Mouse (Mus musculus): ENCODE data around the gene Chrm5.
"Not testable (repeated sequence)": the region's sequence is repeated elsewhere in the genome, so short reads cannot be mapped to it uniquely, and the experiment has no call there.

Chrm5 gene

DNA sequence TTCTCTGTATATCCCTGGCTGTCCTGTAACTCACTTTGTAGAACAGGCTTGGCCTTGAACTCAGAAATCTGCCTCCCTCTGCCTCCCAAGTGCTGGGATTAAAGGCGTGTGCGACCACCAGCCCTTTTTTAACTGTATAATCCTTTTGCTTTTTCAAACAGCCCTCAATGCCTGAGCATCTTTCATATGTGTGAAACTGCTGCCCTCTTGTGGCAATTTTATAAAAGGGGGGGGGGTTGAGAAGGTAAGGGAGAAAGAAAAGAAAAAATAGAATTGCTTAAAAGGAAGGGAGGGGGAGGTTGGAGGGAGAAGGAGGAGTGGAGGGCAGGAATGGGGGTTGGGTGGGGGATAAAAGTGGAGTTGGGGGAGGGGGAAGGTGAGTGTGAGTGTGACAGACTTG lies 995 bp upstream of the Chrm5 start:
- peak; percentile 84 for DNase-seq (ENCODE audit: low spot score)

DNA sequence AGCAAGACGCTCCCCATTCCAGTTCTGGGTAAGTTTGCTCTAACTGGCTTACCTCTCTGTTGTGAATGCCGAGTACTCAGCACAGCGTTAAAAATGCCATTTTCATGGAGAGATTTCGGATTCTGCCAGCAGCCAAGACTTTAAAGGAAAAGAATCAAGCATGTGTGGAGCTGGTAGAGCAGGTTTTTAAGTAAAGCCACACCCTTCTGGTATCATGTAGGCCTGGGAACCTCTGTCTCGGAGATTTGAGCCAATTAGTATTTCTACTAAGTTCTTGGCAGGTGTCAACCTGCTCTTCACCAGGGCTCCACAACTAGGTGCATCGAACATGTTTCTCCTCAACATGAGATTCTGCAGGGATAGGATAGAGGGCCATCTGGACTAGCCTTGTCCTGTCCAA lies 4.0 kb downstream of the Chrm5 start:
- DNase-seq (ENCODE audit: low spot score): no peak

DNA sequence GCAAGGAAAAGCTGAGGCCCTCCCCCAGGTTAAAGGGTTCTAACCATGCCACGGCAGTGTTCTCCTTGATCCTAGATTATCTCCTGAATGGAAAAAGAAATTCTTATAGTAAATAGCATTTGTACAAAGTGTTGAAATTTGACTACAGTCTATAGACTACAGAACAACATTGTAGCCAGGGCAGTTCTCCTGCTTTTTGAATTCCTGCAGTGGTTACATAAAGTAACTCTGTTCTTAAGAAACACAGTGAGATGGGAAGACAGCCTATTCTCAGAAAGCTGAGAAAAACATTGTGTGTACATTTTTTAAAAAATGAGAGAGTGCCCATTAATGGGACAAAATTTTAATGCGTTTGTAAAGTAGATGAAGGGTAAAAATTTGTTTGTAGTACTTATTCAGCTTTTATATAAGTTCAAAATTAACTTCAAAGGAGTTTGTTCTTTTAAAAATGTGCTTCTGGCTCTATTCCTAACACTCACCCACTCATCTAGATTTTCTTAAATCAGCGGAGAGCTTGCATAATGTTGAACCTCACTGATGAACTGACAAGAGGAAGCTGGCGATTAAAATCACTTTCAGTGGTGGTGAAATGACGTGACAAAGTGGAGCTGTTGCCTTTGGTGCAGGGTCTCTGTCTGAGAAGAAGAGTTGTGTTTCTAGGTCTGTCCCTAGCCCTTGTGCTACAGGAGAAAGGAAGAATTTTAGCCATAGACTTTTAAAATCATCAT lies 5.4 kb downstream of the Chrm5 start:
- no peak for DNase-seq (ENCODE audit: low spot score)

DNA sequence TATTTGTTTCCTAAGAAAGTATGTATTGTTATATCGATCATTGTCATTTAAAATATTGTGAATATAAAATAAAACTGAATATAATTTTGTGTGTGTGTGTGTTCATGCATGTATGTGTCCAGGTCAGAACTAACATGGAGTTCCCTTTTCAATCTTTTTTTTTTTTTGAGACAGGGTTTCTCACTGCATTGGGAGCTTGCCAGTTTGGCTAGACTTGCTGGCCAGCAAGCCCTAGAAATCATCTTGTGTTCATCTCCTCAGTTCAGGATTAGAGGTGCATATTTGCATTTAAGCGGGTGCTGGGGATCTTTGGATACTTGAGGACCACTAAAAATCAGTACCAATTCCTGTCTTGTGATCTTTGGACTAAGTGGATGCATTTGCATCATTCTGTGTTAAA lies 8.5 kb downstream of the Chrm5 start:
- no peak for DNase-seq (ENCODE audit: low spot score)

DNA sequence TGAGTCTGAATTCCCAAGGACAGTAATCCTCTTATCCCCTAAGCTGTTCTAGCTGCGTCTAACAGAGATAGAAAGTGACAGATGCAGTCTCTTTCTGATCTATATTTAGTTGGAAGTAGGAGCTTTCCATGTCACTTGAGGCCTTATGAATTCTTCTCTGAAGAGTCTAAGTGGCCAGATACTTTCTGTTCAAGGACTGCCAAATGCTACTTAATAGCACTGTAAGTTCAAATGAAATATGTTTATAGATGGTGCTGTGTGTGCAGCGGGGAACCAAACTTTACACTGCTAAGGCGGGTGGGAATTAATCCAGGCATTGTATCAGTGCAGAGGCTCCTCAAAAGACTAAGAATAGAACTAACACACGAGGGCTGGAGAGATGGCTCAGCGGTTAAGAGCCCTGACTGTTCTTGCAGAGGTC lies 9.6 kb downstream of the Chrm5 start:
- no peak for DNase-seq (ENCODE audit: low spot score)

DNA sequence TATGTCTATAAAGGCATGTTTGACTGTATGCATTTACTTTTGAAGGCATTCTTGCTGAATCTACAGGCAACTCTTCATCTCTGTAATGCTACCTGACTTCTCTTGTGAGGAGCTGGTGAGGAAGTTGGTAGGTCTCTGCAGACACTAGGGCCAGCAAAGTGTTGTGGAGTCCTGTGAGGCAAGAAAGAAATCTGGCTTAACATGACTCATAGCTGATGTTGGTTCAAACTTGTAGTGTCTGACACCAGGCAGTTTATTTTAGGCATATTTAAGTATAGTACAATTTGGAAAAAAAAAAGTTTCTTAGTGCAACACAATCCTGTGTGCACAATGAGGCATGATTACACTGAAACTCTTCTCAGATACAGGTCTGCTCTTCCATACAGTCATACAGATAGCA lies 11.0 kb downstream of the Chrm5 start:
- no peak for DNase-seq (ENCODE audit: low spot score)

DNA sequence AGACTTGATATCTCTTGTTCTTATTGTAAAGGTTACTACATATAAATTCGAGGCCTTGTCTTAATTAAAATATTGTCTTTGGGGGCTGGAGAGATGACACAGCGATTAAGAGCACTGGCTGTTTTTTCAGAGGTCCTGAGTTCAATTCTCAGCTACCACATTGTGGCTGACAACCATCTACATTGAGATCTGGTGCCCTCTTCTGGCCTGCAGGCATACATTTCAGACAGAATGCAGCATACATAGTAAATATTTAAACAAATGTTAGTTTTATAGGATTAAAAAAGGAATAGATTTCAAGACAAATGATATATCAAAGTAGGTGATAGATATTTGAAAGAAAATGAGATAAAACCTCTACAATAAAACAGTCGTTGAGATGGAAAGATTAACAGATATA lies 20.0 kb downstream of the Chrm5 start:
- DNase-seq (ENCODE audit: low spot score): no peak

- DNase-seq (ENCODE audit: low spot score): peak; percentile 96
These were observed 25.6 kb downstream of the Chrm5 start, which contains the start of gene Emc7 for GRCm38 (mm10) chr2:112454862-112455564. Gene Emc7 (plus strand): TSS chr2:112454997.

- peak; percentile 2 for DNase-seq (ENCODE audit: low spot score)
These were observed 26.3 kb downstream of the Chrm5 start for GRCm38 (mm10) chr2:112454125-112454861.

DNA sequence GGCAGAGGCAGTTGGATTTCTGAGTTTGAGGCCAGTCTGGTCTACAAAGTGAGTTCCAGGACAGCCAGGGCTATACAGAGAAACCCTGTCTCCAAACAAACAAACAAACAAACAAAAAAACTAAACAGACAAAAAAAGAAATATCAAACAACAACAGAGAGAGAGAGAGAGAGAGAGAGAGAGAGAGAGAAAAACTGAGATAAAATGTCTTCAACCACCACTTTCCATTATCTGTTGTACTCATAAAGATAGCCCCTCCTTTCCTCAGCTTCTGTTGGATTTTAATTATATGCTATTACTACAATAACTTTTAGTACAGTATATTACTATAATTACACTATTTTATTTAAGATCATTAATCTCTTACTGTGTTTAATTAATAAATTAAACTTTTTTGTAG lies 28.1 kb downstream of the Chrm5 start:
- DNase-seq (ENCODE audit: low spot score): not testable (repeated sequence)

DNA sequence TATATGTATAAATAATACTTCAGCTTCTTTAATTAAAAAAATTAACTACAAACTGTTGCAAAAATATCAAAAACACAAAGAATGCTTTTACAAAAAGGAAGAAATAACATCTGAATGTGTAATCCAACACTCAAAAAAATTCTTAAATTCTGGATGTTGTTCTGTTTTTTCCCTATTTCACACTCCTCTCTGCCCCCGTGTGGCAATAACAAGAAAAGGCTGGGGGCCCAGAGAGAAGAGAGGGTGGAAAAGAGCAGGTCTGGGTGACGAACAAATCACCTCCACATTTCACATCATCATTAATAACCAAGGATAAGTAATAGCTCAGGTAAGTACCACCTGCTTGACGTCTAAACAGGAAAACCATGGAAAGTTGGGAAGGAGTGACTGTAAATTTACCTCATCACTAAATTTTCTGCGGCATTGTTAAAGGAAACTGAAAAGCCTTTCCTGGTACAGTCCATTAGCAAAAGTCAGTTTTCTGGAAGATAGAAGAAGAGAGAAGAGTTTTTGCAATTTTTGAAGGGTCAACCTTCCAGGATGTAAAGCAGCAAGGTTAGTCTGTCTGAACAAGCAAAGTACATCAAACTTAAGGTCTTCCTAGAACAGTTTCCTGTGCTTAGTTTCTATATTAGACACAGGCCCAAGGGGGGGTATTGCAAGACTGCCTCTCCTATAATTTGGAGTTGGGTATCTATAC lies 30.8 kb downstream of the Chrm5 start:
- peak; percentile 26 for DNase-seq (ENCODE audit: low spot score)

DNA sequence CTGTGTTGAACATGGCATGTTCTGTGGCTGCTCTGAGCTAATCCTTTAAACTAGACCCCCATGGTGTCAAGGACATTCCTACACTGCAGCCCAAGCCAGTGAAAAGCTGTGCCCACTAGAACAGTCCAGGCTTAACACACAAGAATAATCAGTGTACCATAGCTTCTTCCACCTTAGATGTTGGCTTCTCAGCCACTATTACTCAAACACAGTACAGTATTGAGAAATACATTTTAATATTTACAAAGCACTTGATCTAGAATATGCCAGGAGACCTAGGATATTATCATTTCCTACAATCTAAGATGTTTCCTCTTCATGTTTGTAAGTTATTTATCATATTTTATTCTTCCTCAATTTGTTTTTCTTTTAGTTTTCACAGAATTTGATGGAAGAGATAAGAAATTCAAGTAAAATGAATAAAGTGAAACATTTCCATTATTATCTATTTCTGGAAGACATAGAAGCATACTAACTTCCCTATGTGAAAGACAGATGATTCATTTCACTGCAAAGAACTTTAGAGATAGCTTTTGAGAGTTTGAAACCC lies 32.0 kb downstream of the Chrm5 start:
- DNase-seq (ENCODE audit: low spot score): no peak

DNA sequence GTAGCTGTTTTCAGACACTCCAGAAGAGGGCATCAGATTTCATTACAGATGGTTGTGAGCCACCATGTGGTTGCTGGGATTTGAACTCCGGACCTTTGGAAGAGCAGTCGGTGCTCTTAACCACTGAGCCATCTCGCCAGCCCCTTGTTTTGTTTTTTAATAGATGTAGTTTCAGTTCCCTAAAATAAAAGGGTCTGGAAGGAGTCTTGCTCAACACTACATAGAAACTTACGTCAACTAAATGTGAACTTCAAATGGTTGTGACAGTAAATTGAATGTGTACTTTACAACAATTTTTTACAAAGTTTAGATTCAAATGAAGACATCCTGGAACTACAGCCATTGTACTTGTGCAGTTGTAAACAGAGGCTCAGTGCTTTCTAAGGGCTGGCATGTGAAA lies 32.5 kb downstream of the Chrm5 start:
- DNase-seq (ENCODE audit: low spot score): not testable (repeated sequence)

DNA sequence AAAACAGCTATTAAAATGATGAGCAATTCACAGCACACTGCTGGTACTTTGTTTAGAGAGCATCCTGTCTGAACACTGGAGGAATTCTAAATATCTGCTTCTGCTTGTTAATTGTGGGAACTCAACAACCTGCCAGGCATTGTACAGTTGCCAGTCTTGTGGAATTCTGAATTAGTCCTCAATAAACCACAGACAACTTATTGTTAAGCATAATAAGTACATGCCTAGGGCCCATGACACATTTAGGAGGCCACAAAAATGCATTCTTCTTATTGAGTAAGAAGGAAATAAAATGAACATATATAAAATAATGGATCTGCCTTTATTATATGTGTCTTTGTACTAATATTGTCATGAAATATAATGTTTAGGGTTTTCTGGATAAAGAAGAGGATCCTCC lies 35.1 kb downstream of the Chrm5 start:
- no peak for DNase-seq (ENCODE audit: low spot score)

GRCm38 (mm10) chr2:112443491-112443890 lies 37.1 kb downstream of the Chrm5 start:
- no peak for DNase-seq (ENCODE audit: low spot score)

DNA sequence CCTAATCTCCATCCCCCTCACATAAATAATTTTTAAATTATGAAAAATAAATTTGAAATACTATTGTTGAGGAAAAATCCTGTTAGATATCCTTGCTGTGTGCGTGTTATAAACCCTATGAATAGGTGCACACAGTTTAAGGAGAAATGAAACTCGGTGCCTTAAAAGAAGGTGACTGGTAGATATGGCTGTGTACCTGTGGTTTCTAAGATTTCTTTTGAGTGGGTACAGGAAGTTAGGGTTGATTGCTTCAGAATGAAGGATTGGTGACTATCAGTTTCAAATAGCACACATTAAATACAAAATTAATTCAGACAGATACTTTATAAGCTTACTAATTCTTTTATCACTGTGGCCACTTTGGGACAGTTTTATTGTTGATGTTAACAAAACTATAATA lies 43.0 kb downstream of the Chrm5 start:
- DNase-seq (ENCODE audit: low spot score): no peak

DNA sequence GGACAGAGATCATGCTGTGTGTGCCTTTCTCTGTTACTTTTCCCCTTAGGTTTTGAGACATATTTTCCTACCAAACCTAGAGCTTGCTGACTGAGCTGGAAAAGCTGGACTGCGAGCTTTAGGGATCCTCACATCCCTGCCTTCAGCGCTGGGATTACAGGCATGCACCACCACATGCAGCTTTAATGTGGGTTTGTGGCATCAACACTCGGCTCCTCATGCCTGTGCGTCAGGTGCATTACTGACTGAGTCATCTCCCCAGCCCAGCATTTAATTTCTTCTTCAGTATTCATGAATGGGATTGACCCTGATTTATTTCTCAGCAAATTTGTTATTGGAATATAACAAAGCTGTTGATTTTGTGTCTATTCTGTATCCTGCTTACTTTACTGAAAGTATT lies 44.3 kb downstream of the Chrm5 start:
- DNase-seq (ENCODE audit: low spot score): no peak

GRCm38 (mm10) chr2:112433359-112433758 lies 47.2 kb downstream of the Chrm5 start:
- no peak for DNase-seq (ENCODE audit: low spot score)

GRCm38 (mm10) chr2:112432523-112432922 lies 48.0 kb downstream of the Chrm5 start:
- DNase-seq (ENCODE audit: low spot score): no peak

GRCm38 (mm10) chr2:112430403-112430802 lies 50.2 kb downstream of the Chrm5 start:
- no peak for DNase-seq (ENCODE audit: low spot score)

GRCm38 (mm10) chr2:112429665-112430064 lies 50.9 kb downstream of the Chrm5 start:
- no peak for DNase-seq (ENCODE audit: low spot score)

All from embryo, embryonic 10.5 days (tissue).